Mouse (Mus musculus) ES-E14 (cell line): Measurements from ENCODE around the gene Klrg2.

Experiments used
- CHD2 ChIP-seq: IDR thresholded peaks from 2 replicates; pipeline ENCODE4 v1.6.1; 2014; ENCODE audit warnings: mild to moderate bottlenecking, low read depth, low read length, inconsistent platforms
- HCFC1 ChIP-seq: IDR thresholded peaks from 2 replicates; pipeline ENCODE4 v1.6.1; 2012; ENCODE audit warnings: low read length, inconsistent platforms, borderline replicate concordance; ENCODE audit not compliant: insufficient read depth
- MAFK ChIP-seq: IDR thresholded peaks from 2 replicates; pipeline ENCODE4 v1.6.1; 2014; ENCODE audit warnings: mild to moderate bottlenecking, low read depth, low read length, inconsistent platforms; ENCODE audit not compliant: insufficient read depth
- ZC3H11A ChIP-seq: IDR thresholded peaks from 2 replicates; pipeline ENCODE4 v1.6.1; 2012; ENCODE audit warnings: low read depth, mild to moderate bottlenecking, inconsistent platforms, low read length, borderline replicate concordance
- ZNF384 ChIP-seq: IDR thresholded peaks from 2 replicates; pipeline ENCODE4 v1.6.1; 2012; ENCODE audit warnings: low read depth, low read length, inconsistent platforms

GRCm38 (mm10) chr6:38642593-38642992 is 5.6 kb upstream of the Klrg2 start:
- TF ChIP-seq MAFK, result no peak
- TF ChIP-seq CHD2, result no peak
- no peak for TF ChIP-seq ZC3H11A
- TF ChIP-seq ZNF384, result no peak
- no peak for TF ChIP-seq HCFC1
